Mouse (Mus musculus): ENCODE results near the gene Sel1l3.
A peak's percentile ranks its signal among the peaks of the same experiment; 100 is the strongest.

The Sel1l3 gene

DNA sequence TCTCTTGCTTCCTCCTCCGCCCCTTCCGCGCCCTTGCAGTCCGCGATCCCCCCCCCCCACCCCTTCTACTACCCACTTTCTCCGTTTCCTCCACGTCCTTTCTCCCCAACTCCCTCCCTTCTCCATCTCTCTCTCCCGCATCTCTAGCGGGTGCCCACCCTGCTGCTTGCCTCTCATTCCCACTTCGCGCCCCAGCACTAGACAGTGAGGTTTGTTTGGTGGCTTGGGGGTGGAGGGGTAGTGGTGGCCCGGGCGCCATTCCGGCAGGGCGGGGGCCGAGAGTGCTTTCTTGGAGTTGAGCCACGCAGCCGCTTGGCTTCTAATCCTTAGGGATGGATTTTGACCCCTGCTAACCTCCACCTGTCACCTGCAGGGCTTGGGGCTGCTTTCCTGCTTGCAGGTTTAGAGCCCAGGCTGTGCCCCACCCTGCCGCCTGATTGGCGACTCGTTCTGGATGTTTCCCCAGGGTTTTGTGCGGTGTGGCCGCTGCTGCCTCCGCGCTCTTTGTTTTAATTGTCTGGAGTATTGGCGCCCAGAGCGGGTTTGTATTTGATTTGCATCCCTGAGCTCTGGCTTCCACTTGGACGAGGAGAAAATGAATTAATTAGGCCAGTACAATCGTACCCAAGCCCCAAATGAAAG is at the start of gene Sel1l3:
Sel1l3 (minus strand) TSS at position 217 of the 642 bp plus-strand sequence.
- peak; percentile 26 for DNase-seq

DNA sequence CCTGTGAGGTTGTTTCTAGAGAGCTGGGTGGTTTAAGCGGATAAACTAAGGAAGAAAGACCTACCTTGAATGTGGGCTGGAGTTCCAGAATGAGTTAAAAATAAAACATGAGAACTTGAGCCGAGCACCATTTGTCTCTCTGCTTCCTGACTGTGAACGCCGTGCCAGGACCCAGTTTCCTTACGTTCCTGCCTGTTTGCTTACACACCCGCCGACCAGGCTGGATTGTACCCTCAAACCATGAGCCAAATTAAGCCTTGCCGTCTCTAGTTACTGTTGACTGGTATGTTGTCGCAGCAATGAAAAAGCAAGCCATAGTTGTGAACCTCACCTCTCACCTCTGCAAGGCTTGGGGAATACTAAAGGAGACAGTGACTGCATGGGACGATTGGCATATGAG is 48.3 kb upstream of the Sel1l3 start:
- no peak for DNase-seq

DNA sequence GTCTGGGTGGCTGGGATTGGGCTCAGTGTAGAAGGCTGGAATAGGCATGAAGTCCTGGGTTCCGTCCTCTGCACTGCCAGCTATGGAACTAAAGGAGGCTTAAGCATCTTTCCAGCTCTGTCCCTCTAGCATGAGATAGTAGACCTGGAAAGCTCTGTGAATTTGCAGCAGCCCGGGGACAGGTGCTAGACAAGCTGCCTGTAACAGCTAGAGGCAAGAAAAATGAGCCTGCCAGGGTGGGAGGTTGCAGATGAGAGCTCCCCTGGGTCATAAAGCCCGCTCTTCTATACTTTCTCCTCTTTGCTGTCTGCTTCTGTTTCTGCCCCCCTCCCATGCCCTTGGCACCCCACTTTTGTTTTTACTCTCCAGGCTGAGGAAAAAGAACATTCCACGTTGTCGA is 46.2 kb upstream of the Sel1l3 start:
- DNase-seq = no peak

DNA sequence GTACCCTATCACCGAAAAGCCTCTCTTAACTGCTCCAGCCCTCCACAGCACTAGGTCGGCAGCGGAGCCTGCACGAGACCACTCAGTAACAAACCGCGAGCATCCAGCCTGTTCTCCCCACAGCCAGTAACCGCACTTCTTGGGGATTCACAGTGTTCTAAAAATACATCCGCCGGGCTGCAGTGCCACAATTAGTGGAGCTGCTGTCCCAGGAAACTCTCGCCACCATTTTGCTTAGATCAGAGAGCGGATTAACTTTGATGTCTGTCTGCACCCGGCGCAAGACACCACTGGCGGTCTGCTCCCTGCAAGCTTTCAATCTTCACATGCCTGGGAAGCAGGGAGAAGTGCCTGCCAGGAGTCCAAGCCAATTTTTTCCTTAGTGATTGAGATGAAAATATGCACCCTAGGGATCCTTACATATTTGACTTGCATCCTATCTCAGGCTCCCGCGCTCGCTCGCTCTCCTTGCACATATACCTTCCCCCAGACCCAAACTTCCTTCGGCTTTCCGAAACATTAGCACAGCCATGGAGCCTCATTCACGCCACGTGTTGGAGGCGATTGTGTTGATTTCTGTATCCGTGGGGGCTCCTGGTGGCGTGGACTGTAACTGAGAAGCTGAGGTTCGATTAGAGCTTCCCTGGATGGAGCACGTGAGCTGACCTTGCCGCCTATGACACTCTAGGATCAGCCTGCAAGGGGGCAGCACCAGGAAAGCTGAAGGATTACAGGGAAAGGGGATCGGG is 44.5 kb upstream of the Sel1l3 start:
- DNase-seq = peak; percentile 22

DNA sequence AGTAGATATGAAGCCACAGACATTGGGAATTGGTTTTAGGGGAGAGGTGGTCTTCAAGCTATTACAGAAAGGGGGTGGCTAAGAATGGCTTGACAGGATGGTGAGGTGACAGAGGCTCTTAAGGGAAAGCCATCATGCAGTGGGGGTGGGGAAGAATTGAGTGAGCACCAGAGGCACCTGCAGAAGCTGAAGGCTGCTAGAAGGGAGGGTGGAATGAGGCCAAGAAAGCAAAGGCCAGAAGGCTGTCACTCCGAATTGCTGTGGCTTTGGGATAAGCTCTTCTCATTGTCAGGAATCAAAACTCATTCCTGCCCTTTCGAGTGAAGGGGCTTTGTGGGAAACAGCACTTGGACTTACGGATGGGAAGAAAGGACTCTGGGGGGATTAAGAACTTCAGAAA is 41.1 kb upstream of the Sel1l3 start:
- no peak for DNase-seq

DNA sequence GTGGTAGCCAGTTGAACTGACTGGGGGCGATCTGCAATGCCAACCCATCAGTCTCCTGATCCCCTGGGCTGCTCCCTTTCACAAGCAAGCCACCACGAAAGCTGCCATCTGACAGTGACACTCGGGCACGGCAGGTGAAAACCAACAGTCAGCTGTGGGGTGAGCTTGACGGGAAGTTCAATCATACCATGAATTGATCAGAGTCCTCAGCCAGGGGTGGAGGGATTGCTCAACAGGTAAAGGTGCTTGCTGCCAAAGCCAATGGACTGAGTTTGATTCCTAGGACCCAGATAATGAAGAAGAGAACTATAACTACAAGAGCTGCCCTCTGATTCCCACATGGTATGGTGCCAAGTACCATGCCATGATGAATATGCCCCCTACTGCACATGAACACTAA is 40.4 kb upstream of the Sel1l3 start:
- DNase-seq = no peak

DNA sequence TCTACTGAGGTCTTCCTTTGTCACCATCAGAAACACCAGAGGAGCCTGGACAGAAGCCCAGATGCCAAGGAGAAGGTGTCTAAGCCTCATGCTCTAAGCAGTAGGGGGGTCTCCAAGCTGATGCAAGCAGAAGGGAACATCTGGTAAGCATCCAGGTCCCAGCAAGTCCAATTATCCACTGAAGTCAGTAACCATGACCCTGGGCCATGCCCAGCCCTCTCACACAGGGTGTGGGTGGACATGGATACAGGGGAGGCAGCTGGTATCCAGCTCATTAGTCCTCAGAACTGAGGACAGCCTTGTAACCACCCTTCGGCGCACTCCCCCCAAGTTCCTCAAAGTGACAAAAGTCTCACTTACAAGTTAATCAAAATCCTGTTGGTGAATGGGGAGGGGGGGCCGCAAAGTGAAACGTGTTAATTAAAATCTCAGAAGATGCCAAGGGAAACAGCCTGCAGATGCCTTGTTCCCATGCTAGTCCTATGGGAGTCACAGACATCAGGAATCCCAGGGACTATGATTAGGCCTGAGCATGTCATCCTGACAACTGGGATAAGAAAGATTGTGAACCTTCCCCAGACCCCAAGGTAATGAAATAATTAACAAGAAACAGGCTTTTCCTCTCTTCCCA is 35.8 kb upstream of the Sel1l3 start:
- DNase-seq = no peak

DNA sequence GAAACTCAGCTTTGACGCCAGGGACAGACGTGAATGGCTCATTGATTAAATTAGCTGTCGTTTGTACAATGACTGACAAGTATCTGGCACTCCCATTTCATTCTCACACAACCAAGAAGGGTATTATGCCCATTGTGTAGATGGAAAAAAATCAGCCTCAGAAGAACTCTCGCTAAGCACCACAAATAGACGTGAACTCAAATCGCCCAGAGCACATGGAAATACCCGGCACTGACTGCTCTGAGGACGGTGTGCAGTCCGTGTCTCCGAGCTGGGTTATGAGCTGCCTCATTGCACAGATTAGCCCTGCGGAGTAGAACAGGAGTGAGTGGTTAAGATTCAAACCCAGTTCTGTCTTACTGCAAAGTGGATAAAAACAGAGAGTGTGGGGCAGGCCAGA is 34.8 kb upstream of the Sel1l3 start:
- DNase-seq = no peak

DNA sequence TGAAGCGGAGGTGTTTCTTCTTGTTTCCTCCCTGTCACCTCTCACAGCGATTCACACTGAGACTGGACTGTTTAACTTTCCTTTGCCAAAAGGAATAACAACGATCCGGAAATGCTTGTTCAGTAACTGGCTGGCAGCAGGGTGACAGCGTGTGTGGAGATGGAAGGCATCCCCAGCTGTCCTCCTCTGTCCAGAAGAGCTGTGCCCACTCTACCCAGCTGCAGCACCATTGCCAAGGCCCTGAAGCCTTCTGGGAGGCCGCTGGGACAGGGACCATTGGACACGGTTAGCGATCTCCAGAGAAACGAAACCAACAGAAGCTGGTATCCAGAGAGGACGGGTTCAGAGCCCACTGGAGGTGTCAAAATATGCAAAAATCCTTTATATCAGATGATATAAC is 30.2 kb upstream of the Sel1l3 start:
- no peak for DNase-seq

DNA sequence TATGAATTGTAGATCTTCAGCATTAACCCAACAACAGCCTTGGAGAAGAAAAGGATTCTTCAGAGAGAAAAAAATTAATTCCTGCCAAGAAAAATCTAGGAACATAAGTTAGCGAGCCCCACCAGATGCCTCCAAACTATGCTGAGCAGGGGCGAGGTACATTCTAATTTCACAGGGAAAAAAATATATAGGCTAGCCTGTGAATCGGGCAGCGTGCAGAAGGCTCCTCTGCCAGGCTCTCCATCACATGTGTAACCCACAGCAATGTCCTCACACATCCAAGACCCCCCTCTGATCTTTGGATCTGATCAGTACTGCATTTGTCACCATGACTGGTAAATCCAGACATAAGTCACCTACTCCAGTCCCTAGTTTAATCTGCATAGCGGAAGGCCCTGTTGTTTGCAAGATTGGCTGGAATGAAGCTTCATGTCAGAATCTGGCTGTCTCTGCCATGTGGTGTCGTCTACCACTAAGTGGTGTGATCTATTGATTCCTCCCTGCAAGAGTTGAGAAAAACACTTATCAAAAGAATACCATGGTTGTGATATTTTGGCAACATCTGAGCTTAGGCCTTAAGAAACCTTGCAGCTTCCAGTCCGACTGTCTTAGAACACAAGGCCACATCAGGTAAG is 29.3 kb upstream of the Sel1l3 start:
- no peak for DNase-seq

DNA sequence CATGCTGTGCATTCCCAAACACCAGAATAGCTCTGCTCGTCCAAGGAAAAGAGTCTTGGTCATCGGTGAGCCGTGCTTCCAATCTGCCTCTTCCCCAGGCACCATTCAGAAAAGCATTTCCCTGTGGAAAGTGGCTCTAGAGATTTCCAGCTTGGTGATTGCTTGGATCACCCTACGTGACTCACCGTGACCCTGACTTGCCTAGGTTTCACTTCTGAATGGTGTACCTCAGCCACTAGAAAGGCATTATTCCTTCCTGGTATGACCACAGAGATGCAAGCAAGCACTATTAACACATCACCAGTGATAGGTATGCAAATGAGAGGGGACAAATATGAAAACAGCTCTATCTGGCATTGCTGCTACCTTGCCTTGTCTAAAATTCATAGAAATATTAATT is 28.2 kb upstream of the Sel1l3 start:
- no peak for DNase-seq

DNA sequence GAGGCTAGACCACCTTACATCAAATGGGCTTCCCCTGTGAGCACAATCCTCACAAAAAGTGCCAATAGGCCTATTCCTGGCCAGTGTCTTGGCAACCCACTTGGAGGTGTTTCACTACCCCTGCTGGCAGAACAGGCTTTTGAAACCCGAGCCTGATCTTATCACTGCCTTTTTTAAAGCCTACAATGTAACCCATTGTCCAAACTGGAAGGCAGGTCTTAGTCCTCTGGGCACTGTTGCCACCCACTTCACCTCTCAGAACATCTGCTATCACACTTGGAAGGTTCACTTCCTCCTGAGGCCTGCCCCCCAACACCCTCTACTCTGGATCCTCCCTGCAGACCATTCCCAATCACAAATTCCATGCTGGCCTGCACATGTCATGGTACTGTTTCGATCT is 27.4 kb upstream of the Sel1l3 start:
- DNase-seq = no peak

DNA sequence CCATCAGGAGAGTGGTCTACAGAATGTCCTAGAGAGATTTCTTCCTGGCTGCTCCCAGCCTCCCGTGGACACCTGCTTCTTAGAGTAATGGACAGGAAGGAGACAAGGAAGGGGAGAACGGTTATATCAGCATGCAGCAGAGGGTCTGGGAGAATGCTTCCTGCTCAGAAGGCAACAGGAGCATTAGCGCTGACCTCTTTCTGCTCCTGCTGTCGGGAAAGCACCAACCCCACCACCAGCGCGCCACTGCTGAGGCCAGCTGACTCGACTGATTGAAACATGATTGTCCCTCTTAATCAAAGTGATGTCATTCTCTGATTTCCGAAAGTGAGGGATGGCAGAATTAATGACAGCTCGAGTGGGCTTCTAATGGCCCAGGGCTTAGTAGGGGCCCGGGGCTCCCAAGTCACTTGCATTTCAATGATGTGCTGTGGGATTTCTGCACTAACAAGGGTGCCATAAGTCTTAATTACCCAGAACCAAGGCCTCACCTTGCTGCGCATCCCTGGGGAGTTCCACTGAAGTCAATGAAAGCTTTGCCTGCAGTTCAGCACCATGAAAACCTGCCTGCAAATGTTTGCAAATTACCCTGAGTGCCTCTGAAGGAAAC is 26.2 kb upstream of the Sel1l3 start:
- no peak for DNase-seq

DNA sequence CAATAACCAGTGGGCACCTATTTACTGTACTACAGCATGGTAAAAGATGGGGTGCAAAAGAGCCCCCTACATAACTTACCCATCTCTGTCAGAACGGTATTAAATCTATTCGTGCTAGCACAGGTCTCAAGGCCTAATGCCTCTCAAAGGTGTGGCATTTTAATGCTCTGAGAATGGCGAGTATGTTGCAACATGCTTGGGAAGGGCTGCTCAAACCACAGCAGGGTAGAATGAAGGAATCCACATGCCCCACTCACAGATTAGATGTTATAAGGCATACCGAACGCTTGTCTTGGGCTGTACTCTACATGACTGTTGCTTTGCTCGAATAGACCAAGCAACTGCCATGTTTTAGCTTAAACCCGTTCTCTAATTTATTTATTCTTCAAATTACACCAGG is 25.5 kb upstream of the Sel1l3 start:
- no peak for DNase-seq

DNA sequence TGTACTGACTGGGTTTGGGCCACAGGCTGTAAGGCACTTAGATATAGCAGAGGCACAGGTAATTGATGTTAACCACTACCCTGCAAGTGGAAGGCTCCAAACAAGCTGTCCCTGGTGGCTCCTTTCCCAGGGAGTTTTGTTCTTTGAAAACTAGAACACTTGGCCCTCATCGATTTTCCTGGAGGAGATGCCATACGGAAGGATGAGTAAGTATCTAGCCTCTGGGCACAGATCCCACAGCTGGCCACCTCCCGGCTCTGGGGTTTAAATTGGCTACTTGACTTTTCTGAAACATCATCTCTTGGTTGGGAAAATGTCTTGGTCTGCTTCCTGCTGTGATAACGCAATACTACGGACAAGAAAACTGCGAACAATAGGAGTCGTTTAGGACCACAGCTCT is 25.0 kb upstream of the Sel1l3 start:
- DNase-seq = no peak

DNA sequence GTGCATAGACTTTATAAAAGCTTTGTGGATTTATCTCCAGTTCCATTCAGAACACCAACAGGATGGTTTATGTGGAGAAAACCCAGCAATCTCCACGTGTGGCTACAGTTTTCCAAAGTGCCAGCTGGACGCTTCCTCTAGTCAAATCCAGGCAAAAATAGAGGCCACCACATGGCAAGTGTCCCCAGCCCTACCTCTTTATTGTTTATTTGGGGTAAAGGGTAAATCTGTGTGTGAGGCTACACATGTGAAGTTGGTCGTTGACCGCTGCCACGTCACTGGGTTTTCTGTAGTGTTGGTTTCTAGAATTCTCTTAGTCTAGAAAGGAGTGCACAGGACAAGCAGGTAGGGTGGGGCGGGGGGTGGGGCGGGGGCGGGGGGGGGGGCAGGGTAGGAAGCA is 23.0 kb upstream of the Sel1l3 start:
- DNase-seq = no peak

DNA sequence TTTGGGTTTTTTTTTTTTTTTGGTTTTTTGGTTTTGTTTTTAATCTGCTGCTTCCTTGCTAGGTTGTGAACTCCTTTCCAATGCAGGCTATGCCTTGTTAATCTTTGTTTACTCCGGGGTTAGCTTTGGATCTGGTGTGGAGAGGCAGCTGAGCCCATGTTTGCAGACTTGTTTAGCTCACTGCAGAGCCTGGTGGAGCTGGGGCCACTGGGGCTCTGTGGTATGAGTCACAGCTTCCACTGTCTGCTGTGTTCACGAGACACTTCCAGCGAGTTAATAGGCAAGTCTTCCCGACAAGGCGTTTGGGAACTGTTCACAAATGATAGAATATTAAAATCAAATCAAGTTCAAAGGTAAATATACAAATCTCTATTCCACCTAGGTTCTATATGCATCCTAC is 22.4 kb upstream of the Sel1l3 start:
- no peak for DNase-seq

DNA sequence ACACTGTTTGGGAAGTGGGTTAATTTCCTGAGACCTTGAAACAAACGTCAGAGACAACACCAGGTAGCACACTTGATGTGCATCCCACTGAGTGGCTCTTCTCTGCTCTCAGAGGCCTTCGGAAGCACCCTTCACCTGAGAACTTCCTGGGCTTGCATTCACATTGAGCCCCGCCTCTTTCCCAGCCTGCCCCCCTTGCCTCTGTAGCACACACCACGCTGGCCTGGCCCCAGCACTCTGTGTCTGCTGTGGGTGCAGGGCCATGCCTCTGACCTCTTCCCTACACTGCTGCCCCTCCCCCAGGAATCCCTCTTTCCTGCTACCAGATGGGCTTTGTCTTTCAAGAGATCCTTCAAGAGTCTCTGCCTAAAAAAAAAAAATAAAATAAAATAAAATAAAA is 21.8 kb upstream of the Sel1l3 start:
- no peak for DNase-seq

DNA sequence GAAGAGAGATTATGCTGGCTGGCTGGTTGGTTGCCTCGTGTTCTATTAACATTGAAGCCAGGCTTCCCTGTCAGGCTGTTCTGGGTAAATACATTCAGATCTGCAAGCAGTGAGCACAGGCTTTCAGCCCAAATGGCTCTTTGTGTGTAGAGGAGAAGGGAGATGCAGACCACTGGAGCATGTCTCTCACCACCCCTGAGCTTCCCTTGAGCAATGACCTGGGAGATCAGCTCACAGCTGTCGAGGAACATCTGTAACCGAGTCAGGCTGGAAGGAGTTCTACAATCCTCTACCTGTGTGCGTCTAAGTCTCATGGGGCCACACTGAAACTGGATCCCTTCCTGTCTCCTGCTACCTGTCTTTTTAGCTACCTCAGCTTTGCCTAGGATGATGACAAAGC is 16.8 kb upstream of the Sel1l3 start:
- DNase-seq = no peak

DNA sequence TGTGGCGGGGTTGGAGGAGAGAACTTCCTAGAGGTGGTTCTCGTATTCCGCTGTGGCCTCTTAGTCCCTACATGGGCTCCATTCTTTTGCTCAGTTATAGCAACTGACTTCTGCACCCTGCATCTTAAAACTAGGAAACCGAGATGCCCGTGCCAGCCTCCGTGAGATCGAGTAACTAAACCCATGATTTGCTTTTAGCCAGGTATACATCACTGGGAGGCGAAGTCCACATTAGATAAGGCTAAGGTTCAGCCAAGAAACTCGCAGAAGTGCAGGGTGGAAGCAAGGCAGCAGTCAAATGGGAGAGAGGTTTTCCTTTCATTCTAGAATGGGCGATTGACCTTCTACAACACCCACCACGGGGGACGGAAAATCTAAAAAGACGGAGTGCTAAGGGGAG is 11.7 kb upstream of the Sel1l3 start:
- DNase-seq = no peak

DNA sequence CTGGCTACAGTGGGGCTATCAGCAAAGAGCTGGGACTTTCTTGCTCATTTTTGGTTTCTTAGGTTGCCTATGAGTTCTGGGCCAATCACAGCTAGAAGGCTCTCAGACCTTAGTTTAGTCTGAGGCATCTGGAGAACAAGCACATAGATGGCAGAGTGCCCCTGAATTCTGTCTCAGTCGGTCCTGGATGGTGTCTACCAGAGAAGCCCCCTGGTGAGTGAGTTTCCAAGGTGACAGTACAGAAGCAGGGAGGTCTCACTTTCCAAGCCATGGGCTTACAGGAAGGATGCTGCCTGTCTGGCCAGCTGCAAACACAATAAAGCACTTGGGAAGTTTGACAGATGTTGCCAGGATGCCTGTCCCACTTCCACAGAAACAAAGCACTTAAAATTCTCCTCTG is 1.1 kb upstream of the Sel1l3 start:
- DNase-seq = no peak

DNA sequence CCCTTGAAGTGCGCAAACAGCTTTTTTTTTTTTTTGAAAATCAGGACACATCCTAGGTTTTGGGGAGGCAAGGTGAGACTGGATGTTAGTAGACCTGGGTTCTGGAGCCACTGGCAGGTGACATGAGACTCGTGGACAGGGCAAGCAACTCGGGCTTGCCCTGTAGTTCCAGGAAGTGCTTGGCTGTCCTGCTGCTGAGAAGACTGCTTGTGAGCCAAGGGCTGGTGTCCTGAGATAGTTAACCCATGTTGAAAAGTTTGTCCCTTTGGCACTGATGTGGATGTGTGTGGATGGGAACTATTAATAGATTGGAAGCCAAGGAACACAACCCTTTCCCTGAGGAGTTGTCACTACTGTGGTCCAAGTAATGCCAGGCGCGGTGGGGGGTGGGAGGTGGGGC is 635 bp upstream of the Sel1l3 start:
- DNase-seq = no peak
